Mouse (Mus musculus) thymus, adult 2 months (tissue): ENCODE measurements around the gene Pfn1. TPM values are rescaled to one million over a fixed set of nuclear protein-coding genes. Genes with fewer than 3 reads are reported as not detected.
A peak's percentile ranks its signal among the peaks of the same experiment; 100 is the strongest.

ENCODE experiments used
- DNase-seq: peaks from one replicate; pipeline ENCODE4 v3.0.0; 2021
- H3K27ac ChIP-seq: fragments of 200-500 bp; 2 replicates; pipeline ENCODE4 v1.5.1; 2012; ENCODE audit warnings: low read length, control low read depth; ENCODE audit not compliant: control insufficient read depth, insufficient read depth
- H3K27me3 ChIP-seq: fragments of 200-500 bp; 2 replicates; pipeline ENCODE4 v1.6.1; 2012; ENCODE audit warnings: mild to moderate bottlenecking, low read length, moderate library complexity, mixed read lengths; ENCODE audit not compliant: control insufficient read depth, insufficient read depth
- H3K36me3 ChIP-seq: fragments of 200-500 bp; 2 replicates; pipeline ENCODE4 v1.6.1; 2012; ENCODE audit warnings: mild to moderate bottlenecking, low read length, moderate library complexity; ENCODE audit not compliant: control insufficient read depth, insufficient read depth
- H3K4me1 ChIP-seq: fragments of 200-500 bp; replicated peaks from 2 replicates; pipeline ENCODE4 v1.6.1; 2012; ENCODE audit warnings: low read length; ENCODE audit not compliant: control insufficient read depth, insufficient read depth
- H3K4me3 ChIP-seq: fragments of 200-500 bp; 2 replicates; pipeline ENCODE4 v1.5.1; 2012; ENCODE audit warnings: mild to moderate bottlenecking, low read length, control low read depth, moderate library complexity; ENCODE audit not compliant: control insufficient read depth, insufficient read depth
- CTCF ChIP-seq: fragments of 200-500 bp; IDR thresholded peaks from 2 replicates; pipeline ENCODE4 v1.5.1; 2012; ENCODE audit warnings: mild to moderate bottlenecking, control low read depth, low read length, moderate library complexity, borderline replicate concordance; ENCODE audit not compliant: control insufficient read depth, poor library complexity, insufficient read depth; ENCODE audit errors: extremely low read depth
- POLR2A ChIP-seq: fragments of 200-500 bp; IDR thresholded peaks from 2 replicates; pipeline ENCODE4 v1.6.1; 2012; ENCODE audit warnings: mild to moderate bottlenecking, low read length, control low read depth, moderate library complexity; ENCODE audit not compliant: control insufficient read depth, poor library complexity, insufficient read depth; ENCODE audit errors: extremely low read depth
- WGBS: fragments of 180-500 bp; shearing (Covaris S2); methylation state at CpG from one replicate; pipeline ENCODE4 v1.1.7; 2018; 5-methylcytosine and 5-hydroxymethylcytosine counted together
- polyA plus RNA-seq: library from polyadenylated mRNA; depleted of rRNA; stranded (reverse); fragments of >200 nt; gene quantifications from 2 replicates; pipeline ENCODE4 v1.2.3, GENCODE M21; 2012

The Pfn1 gene
- polyA plus RNA-seq, 1 experiment, result 3,213 TPM

GRCm38 (mm10) chr11:70639976-70640375, 14.5 kb downstream of the Pfn1 start:
- DNase-seq, result no peak
- 95% methylated on average over 8 of the region's 8 CpGs for WGBS
- Histone ChIP-seq H3K36me3 (no peaks in the 10 kb centered on the region), H3K4me1 (no peaks in the 10 kb centered on the region), H3K27me3 (no peaks in the 10 kb centered on the region), H3K27ac (no peak overlapping the region), H3K4me3 (no peak overlapping the region)
- no peak for TF ChIP-seq POLR2A
- no peak for TF ChIP-seq CTCF

DNA sequence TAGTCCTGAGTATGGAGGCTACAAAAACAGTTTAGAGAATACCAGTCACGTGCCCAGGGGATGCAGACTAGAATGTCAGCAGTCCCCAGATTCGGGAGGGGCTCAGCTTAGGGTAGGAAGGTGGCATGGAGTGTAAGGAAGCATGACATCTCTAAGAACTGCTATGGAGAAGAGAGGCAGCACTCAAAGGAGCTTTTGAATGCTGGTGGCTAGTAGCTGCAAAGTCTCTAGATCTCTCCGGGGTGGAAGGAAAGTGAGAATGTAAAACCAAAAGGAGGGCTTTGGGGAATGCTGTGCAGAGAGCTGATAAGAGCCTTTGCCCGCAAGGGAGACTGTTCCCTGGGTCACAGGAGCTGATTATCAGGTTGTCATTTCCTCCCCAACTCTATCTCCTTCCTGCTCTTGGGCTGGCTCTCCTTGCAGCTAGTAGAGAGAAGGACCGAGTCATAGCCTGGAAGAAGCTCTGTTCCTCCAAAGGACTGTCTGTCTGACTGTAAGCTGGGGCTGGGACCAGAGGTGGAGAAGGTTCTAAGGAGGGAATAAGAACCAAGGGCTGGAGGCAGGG, 15.6 kb downstream of the Pfn1 start, which contains the start of gene Gp1ba:
TSS of gene Gp1ba (plus strand) at position 409 of the 565 bp plus-strand sequence.
- WGBS, result 10% methylated on average over 5 of the region's 5 CpGs
- Histone ChIP-seq H3K4me3 (no peak within 1 kb of the TSS), H3K27me3 (no peaks in the 10 kb centered on the region), H3K27ac (no peak within 1 kb of the TSS), H3K36me3 (no peaks in the 10 kb centered on the region), H3K4me1 (no peaks in the 10 kb centered on the region)
- TF ChIP-seq CTCF (no peak), POLR2A (no peak)
- DNase-seq, result no peak

DNA sequence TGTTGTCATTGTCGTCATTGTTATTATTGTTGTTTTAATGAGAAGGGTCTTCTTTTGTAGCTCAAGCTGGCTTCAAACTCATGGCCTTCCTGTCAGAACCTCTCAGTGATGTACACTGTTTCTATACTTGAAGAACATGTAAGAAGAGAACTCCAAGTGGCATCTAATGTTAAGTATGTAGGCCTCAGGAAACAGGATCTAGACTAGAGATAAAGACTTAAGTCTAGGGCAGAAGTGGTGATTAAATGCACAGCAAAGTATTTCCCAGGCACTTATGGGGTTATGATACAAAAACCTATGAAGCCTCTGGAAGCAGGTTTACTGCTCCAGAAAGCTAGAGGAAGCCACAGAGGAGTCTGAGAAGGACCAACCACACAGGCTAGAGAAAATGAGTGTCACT, 16.2 kb downstream of the Pfn1 start:
- Histone ChIP-seq H3K27ac (no peak overlapping the region), H3K4me1 (no peaks in the 10 kb centered on the region), H3K27me3 (no peaks in the 10 kb centered on the region), H3K4me3 (no peak overlapping the region), H3K36me3 (no peaks in the 10 kb centered on the region)
- WGBS, result 90% methylated on average over 1 of the region's 1 CpGs
- no peak for TF ChIP-seq POLR2A
- no peak for TF ChIP-seq CTCF
- DNase-seq, result no peak

DNA sequence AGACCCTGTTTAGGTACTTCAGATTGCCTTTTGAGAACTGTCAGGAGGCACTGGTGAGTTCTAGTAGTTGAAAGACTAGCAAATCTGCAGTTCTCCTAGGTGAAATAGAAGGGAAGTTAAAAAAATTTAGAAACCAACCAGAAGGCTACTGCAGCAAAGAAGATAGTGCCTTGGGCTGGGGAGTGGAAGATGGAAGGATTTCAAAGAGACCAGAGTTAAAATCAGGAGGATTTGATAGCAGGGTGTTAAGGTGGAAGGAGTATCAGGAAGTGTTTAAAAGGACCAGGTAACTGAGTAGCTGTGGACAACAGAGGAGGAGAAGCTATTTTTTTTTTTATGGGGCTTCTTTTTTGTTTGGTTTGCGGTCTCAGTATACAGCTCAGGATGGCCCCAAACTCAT, 16.7 kb downstream of the Pfn1 start:
- no peaks in the 10 kb centered on the region for H3K27me3 ChIP-seq
- 100% methylated on average over 1 of the region's 1 CpGs for WGBS
- TF ChIP-seq CTCF, result no peak
- H3K36me3 ChIP-seq, result no peaks in the 10 kb centered on the region
- H3K4me3 ChIP-seq, result no peak overlapping the region
- DNase-seq, result no peak
- H3K27ac ChIP-seq, result no peak overlapping the region
- no peaks in the 10 kb centered on the region for H3K4me1 ChIP-seq

- Histone ChIP-seq H3K27me3 (no peaks in the 10 kb centered on the region), H3K27ac (no peak overlapping the region), H3K36me3 (no peaks in the 10 kb centered on the region), H3K4me1 (no peaks in the 10 kb centered on the region), H3K4me3 (no peak overlapping the region)
- no peak for TF ChIP-seq POLR2A
- TF ChIP-seq CTCF, result no peak
- DNase-seq, result no peak
- 91% methylated on average over 4 of the region's 4 CpGs for WGBS
Observed at GRCm38 (mm10) chr11:70635601-70636000, 18.8 kb downstream of the Pfn1 start.

- H3K27me3 ChIP-seq, result no peaks in the 10 kb centered on the region
- no peaks in the 10 kb centered on the region for H3K36me3 ChIP-seq
- H3K4me3 ChIP-seq, result no peak overlapping the region
- DNase-seq, result no peak
- no peaks in the 10 kb centered on the region for H3K4me1 ChIP-seq
- 82% methylated on average over 7 of the region's 7 CpGs for WGBS
- no peak for TF ChIP-seq CTCF
- no peak for TF ChIP-seq POLR2A
- no peak overlapping the region for H3K27ac ChIP-seq
Observed at GRCm38 (mm10) chr11:70630129-70630528, 24.3 kb downstream of the Pfn1 start.

GRCm38 (mm10) chr11:70629557-70629956, 24.9 kb downstream of the Pfn1 start:
- peak; percentile 55 for DNase-seq
- H3K4me1 ChIP-seq, result no peaks in the 10 kb centered on the region
- H3K27me3 ChIP-seq, result no peaks in the 10 kb centered on the region
- no peaks in the 10 kb centered on the region for H3K36me3 ChIP-seq
- H3K4me3 ChIP-seq, result no peak overlapping the region
- 62% methylated on average over 5 of the region's 5 CpGs for WGBS
- H3K27ac ChIP-seq, result no peak overlapping the region
- TF ChIP-seq CTCF (no peak), POLR2A (no peak)
